Mouse (Mus musculus): ENCODE results near the gene Ndufb11.

Ndufb11 gene

GRCm38 (mm10) chrX:20617176-20617902 is at the start of gene Ndufb11, which contains the start of gene Rbm10:
Ndufb11 (minus strand) TSS chrX:20617619.
Rbm10 (plus strand) TSS chrX:20617503.
- peak; percentile 60 to 66 for DNase-seq (ENCODE audit: low read depth in 1 of 2, low spot score in 2 of 2)

DNA sequence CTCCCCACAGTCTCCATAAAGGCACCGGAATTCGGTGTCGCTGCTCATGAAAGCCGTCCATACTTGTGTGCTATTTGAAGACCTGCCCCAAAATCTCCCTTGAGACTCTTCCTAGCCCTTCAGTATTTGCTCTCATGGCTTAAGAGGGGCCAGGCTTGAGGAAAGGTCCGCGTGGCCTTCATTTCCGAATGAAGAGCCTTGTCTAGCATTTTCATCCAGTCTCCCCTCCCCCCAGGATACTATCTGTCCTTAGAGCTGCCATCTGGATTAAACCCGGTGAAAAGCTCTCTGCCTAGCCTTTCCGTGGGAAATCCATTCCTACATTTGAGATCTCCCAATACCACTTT is 46.0 kb upstream of the Ndufb11 start:
- DNase-seq (ENCODE audit: low read depth in 1 of 2, low spot score in 2 of 2) = no peak

DNA sequence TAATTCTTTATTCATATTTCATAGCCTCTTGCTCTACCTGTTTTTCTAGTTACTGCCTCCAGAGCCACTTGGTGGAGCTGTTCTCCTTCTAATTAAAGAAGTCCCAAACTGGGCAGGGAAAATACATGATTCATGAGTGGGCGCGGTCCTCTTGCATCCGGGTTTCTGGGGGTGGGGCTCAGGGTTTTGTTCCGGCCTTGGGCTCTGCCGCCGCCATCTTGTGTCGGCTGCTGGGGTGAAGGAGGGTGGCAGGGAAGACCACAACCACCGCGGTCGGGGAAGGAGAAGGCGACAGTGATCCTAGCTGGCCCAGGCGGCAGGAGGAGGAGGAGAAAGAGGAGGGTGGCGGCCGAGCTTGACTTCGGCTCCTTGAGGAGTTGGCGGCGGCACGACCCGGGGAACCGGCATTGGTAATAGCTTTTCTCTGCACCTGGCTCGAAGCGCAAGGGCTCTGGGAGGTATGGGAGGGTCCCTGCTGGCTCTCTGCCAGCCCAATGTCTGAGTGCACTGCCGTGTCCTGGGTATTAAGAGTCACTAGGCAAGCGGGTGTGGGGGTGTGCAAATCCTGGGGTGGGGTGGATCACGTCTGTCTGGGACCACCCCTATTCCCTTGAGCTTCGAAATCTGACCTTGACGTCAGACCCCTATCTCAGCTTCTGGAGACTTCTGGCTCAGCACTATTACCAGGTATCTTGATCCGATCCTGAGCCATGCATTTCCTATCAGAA is 45.5 kb upstream of the Ndufb11 start:
- DNase-seq (ENCODE audit: low read depth in 1 of 2, low spot score in 2 of 2) = peak; percentile 52 to 77

GRCm38 (mm10) chrX:20662317-20662715 is 44.9 kb upstream of the Ndufb11 start:
- DNase-seq (ENCODE audit: low read depth in 1 of 2, low spot score in 2 of 2) = no peak

DNA sequence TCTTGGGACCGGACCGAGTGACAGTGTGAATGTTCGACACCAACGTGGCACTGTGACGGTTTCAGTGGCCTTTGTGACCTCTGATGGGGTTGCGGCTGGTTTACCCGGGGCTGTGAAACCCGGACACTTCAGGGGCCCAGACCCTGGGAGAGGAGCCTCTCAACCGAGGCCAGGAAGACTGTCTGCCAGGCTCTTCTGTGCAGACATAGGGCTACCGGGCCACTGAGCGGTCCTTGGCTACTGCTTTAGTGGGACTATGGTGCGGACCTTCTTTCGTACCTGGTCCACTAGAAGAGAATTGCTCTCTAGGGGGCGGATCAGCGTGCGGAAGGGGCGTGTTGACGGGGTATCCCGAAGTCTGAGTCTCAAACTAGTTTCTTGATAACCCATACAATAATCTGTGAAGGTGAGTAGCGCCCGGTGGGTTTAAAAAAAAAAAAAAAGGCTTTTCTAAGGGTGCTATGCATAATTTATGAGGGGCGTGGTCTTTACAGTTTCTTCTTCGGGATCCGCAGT is 41.5 kb upstream of the Ndufb11 start:
- no peak for DNase-seq (ENCODE audit: low read depth in 1 of 2, low spot score in 2 of 2)

- peak; percentile 10 to 41 for DNase-seq (ENCODE audit: low read depth in 1 of 2, low spot score in 2 of 2)
Measured at GRCm38 (mm10) chrX:20658026-20658652, 40.7 kb upstream of the Ndufb11 start, which contains the start of gene Uba1. Uba1 (plus strand) TSS chrX:20658326.

- no peak for DNase-seq (ENCODE audit: low read depth in 1 of 2, low spot score in 2 of 2)
Measured at GRCm38 (mm10) chrX:20657593-20657992, 40.2 kb upstream of the Ndufb11 start.

- DNase-seq (ENCODE audit: low read depth in 1 of 2, low spot score in 2 of 2) = no peak
Measured at GRCm38 (mm10) chrX:20644780-20645179, 27.4 kb upstream of the Ndufb11 start.

DNA sequence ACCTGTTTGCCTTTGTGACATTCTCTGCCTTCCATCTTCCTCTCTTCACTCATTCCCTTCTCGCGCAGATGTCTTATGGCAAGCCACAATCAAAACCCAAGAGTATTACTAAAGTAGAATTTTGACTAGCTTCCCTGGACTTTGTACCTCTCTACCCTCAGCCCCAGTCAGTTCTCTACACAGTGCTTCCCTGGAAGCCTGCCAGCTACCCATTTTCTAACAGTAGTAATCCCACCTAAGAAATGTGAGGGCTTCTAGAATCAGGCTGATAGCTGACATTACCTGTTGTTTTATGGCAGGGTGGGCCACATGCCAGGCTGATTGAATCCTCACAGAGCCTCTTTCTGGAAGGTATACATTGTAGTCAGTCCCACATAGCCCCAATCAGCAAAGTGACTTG is 20.7 kb upstream of the Ndufb11 start:
- DNase-seq (ENCODE audit: low read depth in 1 of 2, low spot score in 2 of 2) = no peak

- DNase-seq (ENCODE audit: low read depth in 1 of 2, low spot score in 2 of 2) = no peak
Measured at GRCm38 (mm10) chrX:20617903-20618399, 532 bp upstream of the Ndufb11 start.

DNA sequence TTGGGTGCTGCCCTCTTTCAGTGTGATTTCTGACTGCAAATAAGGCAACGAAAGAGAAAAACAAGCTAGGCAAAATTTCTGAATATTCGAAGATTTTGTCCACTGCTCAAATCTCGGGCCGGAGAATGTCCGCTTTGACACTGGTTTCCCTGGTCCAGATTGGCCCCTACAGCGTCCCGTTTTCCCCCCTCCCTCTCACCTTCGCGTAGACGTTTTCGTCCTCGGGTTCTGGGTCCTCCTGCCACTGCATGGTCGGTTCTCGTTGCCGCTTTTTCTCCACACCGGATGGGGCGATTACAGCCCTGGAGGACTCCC is 601 bp downstream of the Ndufb11 start:
- DNase-seq (ENCODE audit: low read depth in 1 of 2, low spot score in 2 of 2) = no peak

GRCm38 (mm10) chrX:20608500-20608899 is 8.9 kb downstream of the Ndufb11 start:
- DNase-seq (ENCODE audit: low read depth in 1 of 2, low spot score in 2 of 2) = no peak

DNA sequence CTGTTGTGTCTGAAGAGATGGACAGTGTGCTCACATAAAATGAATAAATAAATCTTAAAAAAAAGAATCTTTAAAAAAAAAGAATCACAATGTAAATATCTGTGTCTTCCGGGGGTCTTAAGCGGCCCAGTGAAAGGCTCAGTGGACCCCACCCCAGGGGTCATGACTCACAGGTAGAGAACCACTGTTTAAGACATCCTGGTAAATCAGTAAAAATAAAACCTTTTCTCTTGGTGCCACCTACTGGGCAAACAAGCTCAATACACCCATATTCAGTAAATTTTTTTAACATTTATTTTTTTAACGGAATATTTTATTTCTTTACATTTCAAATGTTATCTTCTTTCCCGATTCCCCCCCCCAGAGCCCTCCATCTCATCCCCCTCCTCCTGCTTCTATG is 29.5 kb downstream of the Ndufb11 start:
- no peak for DNase-seq (ENCODE audit: low read depth in 1 of 2, low spot score in 2 of 2)

DNA sequence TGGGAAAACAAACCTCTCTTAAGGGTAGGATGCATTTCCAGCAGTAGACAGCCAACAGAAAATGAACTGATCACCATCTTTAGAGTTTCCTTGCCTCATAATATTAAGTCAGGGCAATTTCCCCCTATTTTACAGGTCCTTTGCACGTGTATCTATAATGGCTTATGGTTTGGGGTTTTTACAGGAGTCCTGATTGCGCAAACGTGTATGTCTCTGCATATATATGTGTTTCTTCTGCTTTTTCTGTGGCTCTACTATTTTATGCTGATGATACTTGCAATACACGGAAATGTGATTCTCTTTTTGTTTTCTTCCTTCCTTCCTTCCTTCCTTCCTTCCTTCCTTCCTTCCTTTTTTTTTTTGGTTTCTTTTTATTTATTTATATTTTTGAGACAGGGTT is 43.5 kb downstream of the Ndufb11 start:
- no peak for DNase-seq (ENCODE audit: low read depth in 1 of 2, low spot score in 2 of 2)

GRCm38 (mm10) chrX:20572683-20573082 is 44.7 kb downstream of the Ndufb11 start:
- DNase-seq (ENCODE audit: low read depth in 1 of 2, low spot score in 2 of 2) = no peak

GRCm38 (mm10) chrX:20571024-20571423 is 46.4 kb downstream of the Ndufb11 start:
- DNase-seq (ENCODE audit: low read depth in 1 of 2, low spot score in 2 of 2) = no peak
